Mouse (Mus musculus) heart, postnatal 36 days (tissue): ENCODE data around the gene Ndn. TPM values are rescaled to one million over a fixed set of nuclear protein-coding genes. Genes with fewer than 3 reads are reported as not detected.

ENCODE experiments used
- DNase-seq, 2 experiments: peaks; one replicate each; pipeline ENCODE4 v3.0.0; 2021 to 2022
- intact Hi-C: fragments of 180-260 bp; cut with DNase I; formaldehyde crosslinking; loops from one replicate; pipeline ENCODE4 v1.15.1; 2025
- total RNA-seq, 2 experiments: library from RNA; stranded (reverse); gene quantifications; 2 replicates each; pipeline ENCODE4 v1.2.3; 2021

Ndn gene
- 1 to 10 TPM; 4.1 to 4.8 TPM for total RNA-seq

- intact Hi-C loops = no loop called here
- no peak for DNase-seq
Observed at GRCm38 (mm10) chr7:62346269-62346668, at the start of gene Ndn. Gene Ndn, plus strand, starts transcription at chr7:62346569.

GRCm38 (mm10) chr7:62302451-62302850, 43.9 kb upstream of the Ndn start:
- intact Hi-C loops = no loop called here
- DNase-seq = no peak

GRCm38 (mm10) chr7:62306896-62307614, 39.3 kb upstream of the Ndn start:
- DNase-seq = no peak
- intact Hi-C loops = no loop called here

- intact Hi-C loops = no loop called here
- DNase-seq = no peak
Observed at GRCm38 (mm10) chr7:62316793-62317192, 29.6 kb upstream of the Ndn start.

GRCm38 (mm10) chr7:62345411-62345810, 958 bp upstream of the Ndn start:
- intact Hi-C loops = no loop called here

GRCm38 (mm10) chr7:62348106-62348803, 1.9 kb downstream of the Ndn start:
- peak; percentile 68 to 71 for DNase-seq
- intact Hi-C loops = no loop called here

More at GRCm38 (mm10) chr7:62345411-62345810, 958 bp upstream of the Ndn start:
- no peak for DNase-seq

- intact Hi-C loops = no loop called here
- peak; percentile 0 to 1 for DNase-seq
Observed at GRCm38 (mm10) chr7:62348804-62349190, 2.4 kb downstream of the Ndn start.

GRCm38 (mm10) chr7:62351266-62351665, 4.9 kb downstream of the Ndn start:
- DNase-seq = no peak
- intact Hi-C loops = no loop called here

GRCm38 (mm10) chr7:62365039-62365636, 18.8 kb downstream of the Ndn start:
- intact Hi-C loops = no loop called here
- no peak for DNase-seq

GRCm38 (mm10) chr7:62366730-62367129, 20.4 kb downstream of the Ndn start:
- intact Hi-C loops = no loop called here
- no peak for DNase-seq

GRCm38 (mm10) chr7:62375658-62376057, 29.3 kb downstream of the Ndn start:
- DNase-seq = no peak
- intact Hi-C loops = no loop called here

- intact Hi-C loops = no loop called here
- no peak for DNase-seq
Observed at GRCm38 (mm10) chr7:62376510-62377304, 30.3 kb downstream of the Ndn start, which contains the start of gene Magel2. Gene Magel2, plus strand, starts transcription at chr7:62377010.

GRCm38 (mm10) chr7:62377313-62377712, 30.9 kb downstream of the Ndn start:
- intact Hi-C loops = no loop called here
- no peak for DNase-seq

- no peak for DNase-seq
- intact Hi-C loops = no loop called here
Observed at GRCm38 (mm10) chr7:62378529-62378928, 32.2 kb downstream of the Ndn start.

GRCm38 (mm10) chr7:62382391-62382790, 36.0 kb downstream of the Ndn start:
- DNase-seq = peak in 1 of 2 experiments; percentile 25
- intact Hi-C loops = loop anchor here (1.0 to 10.0 kb wide), 3 partner anchors 155 to 1658 kb away; no protein-coding TSS in a partner anchor

GRCm38 (mm10) chr7:62388291-62388690, 41.9 kb downstream of the Ndn start:
- intact Hi-C loops = loop anchor here (10.0 kb wide), 1 partner anchor 1663 kb away; no protein-coding TSS in a partner anchor
- no peak for DNase-seq

GRCm38 (mm10) chr7:62392202-62392601, 45.8 kb downstream of the Ndn start:
- intact Hi-C loops = no loop called here
- DNase-seq = no peak
